Mouse (Mus musculus) forebrain, postnatal 0 days (tissue): ENCODE results near the gene Rbm6. TPM values are rescaled to one million over a fixed set of nuclear protein-coding genes. Genes with fewer than 3 reads are reported as not detected.

Experiments used
- ATAC-seq: fragments of 200-750 bp; cut with Nextera tagmentation; 2 replicates; pipeline ENCODE4 v1.8.0; 2017; ENCODE audit warnings: mild to moderate bottlenecking, moderate library complexity
- DNase-seq: peaks from one replicate; pipeline ENCODE4 v3.0.0-alpha.2; 2015
- H3K27ac ChIP-seq: fragments of 300-500 bp; sonication (generic); 2 replicates; pipeline ENCODE4 v1.5.1; 2014; ENCODE audit warnings: low read depth, mild to moderate bottlenecking, antibody characterized with exemption, low read length, moderate library complexity, mixed read lengths
- H3K27me3 ChIP-seq: fragments of 300-500 bp; sonication (generic); 2 replicates; pipeline ENCODE4 v1.6.1; 2014; ENCODE audit warnings: mild to moderate bottlenecking, low read length, mixed read lengths; ENCODE audit not compliant: insufficient read depth
- H3K36me3 ChIP-seq: fragments of 300-500 bp; sonication (generic); 2 replicates; pipeline ENCODE4 v1.6.1; 2014; ENCODE audit warnings: mild to moderate bottlenecking, moderate library complexity; ENCODE audit not compliant: insufficient read depth
- H3K4me1 ChIP-seq: fragments of 300-500 bp; sonication (generic); 2 replicates; pipeline ENCODE4 v1.6.1; 2014; ENCODE audit warnings: antibody characterized with exemption; ENCODE audit not compliant: insufficient read depth
- H3K4me2 ChIP-seq: fragments of 300-500 bp; sonication (generic); 2 replicates; pipeline ENCODE4 v1.6.1; 2014; ENCODE audit warnings: low read depth, mild to moderate bottlenecking, moderate library complexity
- H3K4me3 ChIP-seq: fragments of 300-500 bp; sonication (generic); 2 replicates; pipeline ENCODE4 v1.5.1; 2014; ENCODE audit warnings: low read depth, low read length, mixed read lengths
- H3K9ac ChIP-seq: fragments of 300-500 bp; sonication (generic); 2 replicates; pipeline ENCODE4 v1.6.1; 2014; ENCODE audit warnings: mild to moderate bottlenecking
- H3K9me3 ChIP-seq: fragments of 300-500 bp; sonication (generic); 2 replicates; pipeline ENCODE4 v1.6.1; 2016; ENCODE audit warnings: low read length
- CTCF ChIP-seq: sonication (generic); IDR thresholded peaks from 2 replicates; pipeline ENCODE4 v1.5.1; 2016; ENCODE audit warnings: antibody characterized with exemption, control low read depth, low read depth
- WGBS: fragments of 180-500 bp; shearing (Covaris S2); extraction: QIAGEN DNeasy Blood & Tissue Kit; methylation state at CpG from one replicate; pipeline ENCODE4 v1.1.7; 2014; 5-methylcytosine and 5-hydroxymethylcytosine counted together
- polyA plus RNA-seq: library from polyadenylated mRNA; unstranded; fragments of >200 nt; fragmentation: Nextera tagmentation; extraction: Ambion mirVana; gene quantifications from 2 replicates; pipeline ENCODE4 v1.2.1, GENCODE M21; 2015
- total RNA-seq: library from RNA; depleted of rRNA; stranded (reverse); fragments of >200 nt; gene quantifications from 2 replicates; pipeline ENCODE4 v1.2.3, GENCODE M21; 2014; rRNA removed

The Rbm6 gene
- total RNA-seq (77.8 and 78.3 TPM in 2 replicates), polyA plus RNA-seq (41.4 and 59.5 TPM in 2 replicates)

- H3K4me2 ChIP-seq: peak within 1 kb of the TSS; percentile 73
- DNase-seq (no peak), ATAC-seq (no peak)
- H3K9ac ChIP-seq: peak within 1 kb of the TSS; percentile 90
- peaks cover 7% of the 10 kb centered on the region for H3K4me1 ChIP-seq
- no peak for TF ChIP-seq CTCF
- no peaks in the 10 kb centered on the region for H3K9me3 ChIP-seq
- H3K36me3 ChIP-seq: peaks cover 4% of the 10 kb centered on the region
- peak within 1 kb of the TSS; percentile 95 for H3K27ac ChIP-seq
- H3K4me3 ChIP-seq: peak within 1 kb of the TSS; percentile 83
- H3K27me3 ChIP-seq: no peaks in the 10 kb centered on the region
- 11% methylated on average over 14 of the region's 14 CpGs for WGBS
Observed at GRCm38 (mm10) chr9:107873137-107873536, at the start of gene Rbm6. Rbm6 (minus strand) TSS chr9:107873237.

DNA sequence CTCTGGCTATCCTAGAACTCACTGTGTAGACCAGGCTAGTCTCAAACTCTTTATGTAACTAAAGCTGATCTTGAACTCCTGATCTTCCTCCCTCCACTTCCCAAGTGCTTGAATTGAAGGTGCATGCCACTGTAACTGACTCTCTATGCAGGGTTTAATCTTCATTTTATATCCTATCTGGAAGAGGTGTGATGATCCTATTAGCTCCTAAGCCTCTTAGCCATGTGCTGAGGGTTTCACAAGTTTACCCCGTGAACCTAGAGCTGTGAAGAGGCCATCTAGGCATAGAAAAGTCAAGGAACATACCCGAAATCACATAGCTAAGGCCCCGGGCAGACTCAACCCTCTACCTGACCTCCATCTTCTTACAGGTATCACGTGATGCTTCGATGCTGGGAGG, 46.4 kb upstream of the Rbm6 start:
- DNase-seq (no peak), ATAC-seq (no peak)
- Histone ChIP-seq H3K36me3 (no peaks in the 10 kb centered on the region), H3K27ac (no peak overlapping the region), H3K9ac (no peak overlapping the region), H3K4me2 (no peak overlapping the region), H3K4me3 (no peak overlapping the region), H3K4me1 (peaks cover 4% of the 10 kb centered on the region; the same call in 1 of the 2 replicates), H3K9me3 (no peaks in the 10 kb centered on the region), H3K27me3 (no peaks in the 10 kb centered on the region)
- WGBS: 91% methylated on average over 5 of the region's 5 CpGs
- TF ChIP-seq CTCF: no peak

GRCm38 (mm10) chr9:107918884-107919283, 45.8 kb upstream of the Rbm6 start:
- Histone ChIP-seq H3K27ac (peak overlapping the region; percentile 22; the same call in 1 of the 2 replicates), H3K9ac (no peak overlapping the region), H3K4me3 (no peak overlapping the region), H3K27me3 (no peaks in the 10 kb centered on the region), H3K9me3 (no peaks in the 10 kb centered on the region), H3K4me2 (no peak overlapping the region), H3K36me3 (no peaks in the 10 kb centered on the region), H3K4me1 (no peaks in the 10 kb centered on the region)
- TF ChIP-seq CTCF: no peak
- ATAC-seq (no peak), DNase-seq (no peak)
- WGBS: 78% methylated on average over 6 of the region's 6 CpGs

DNA sequence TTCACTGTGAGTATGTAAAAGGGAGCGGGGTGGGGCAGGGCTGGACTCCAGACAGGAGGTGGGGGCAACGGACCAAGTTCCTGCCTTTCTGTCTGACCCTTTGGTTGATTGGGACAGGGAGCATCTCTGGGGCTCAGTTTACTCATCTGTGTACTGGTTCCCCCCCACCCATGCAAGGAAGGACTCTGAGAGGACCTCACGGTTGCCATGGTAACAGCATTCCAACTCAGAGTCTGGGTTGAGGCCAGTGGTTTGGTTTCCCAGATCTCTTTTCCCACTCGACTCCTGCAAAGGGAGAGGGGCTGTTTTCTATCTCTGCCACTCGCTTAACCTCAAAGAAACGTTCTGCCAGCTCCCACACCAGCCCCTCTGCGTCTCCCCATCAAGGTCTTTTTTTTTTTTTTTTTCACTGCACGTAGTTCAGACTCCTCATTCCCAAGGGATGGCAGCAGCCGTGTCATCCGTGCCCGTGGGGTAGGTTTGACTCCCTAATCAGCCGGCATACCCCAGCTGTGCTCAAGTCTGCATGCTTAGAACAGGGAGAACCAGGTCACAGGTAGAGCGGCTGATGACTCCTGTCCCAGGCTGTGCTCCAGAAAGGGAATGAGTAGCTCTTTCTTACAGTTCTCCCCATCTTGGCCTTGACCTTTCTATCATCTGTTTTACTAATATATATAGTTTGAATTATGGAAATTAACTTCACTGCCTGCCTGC, 45.0 kb upstream of the Rbm6 start:
- H3K4me1 ChIP-seq: no peaks in the 10 kb centered on the region
- no peaks in the 10 kb centered on the region for H3K9me3 ChIP-seq
- WGBS: 29% methylated on average over 13 of the region's 13 CpGs
- ATAC-seq: peak; percentile 50
- H3K9ac ChIP-seq: no peak overlapping the region
- no peak overlapping the region for H3K4me3 ChIP-seq
- H3K36me3 ChIP-seq: no peaks in the 10 kb centered on the region
- H3K27me3 ChIP-seq: no peaks in the 10 kb centered on the region
- peak; percentile 71 for DNase-seq
- peak overlapping the region; percentile 22; the same call in 1 of the 2 replicates for H3K27ac ChIP-seq
- H3K4me2 ChIP-seq: no peak overlapping the region
- TF ChIP-seq CTCF: no peak

GRCm38 (mm10) chr9:107914764-107915420, 41.9 kb upstream of the Rbm6 start:
- no peak for DNase-seq
- WGBS: 86% methylated on average over 16 of the region's 16 CpGs
- H3K9ac ChIP-seq: no peak overlapping the region
- no peaks in the 10 kb centered on the region for H3K36me3 ChIP-seq
- no peak overlapping the region for H3K4me2 ChIP-seq
- no peak overlapping the region for H3K27ac ChIP-seq
- H3K4me3 ChIP-seq: no peak overlapping the region
- H3K4me1 ChIP-seq: no peaks in the 10 kb centered on the region
- H3K27me3 ChIP-seq: no peaks in the 10 kb centered on the region
- ATAC-seq: no peak
- TF ChIP-seq CTCF: no peak
- H3K9me3 ChIP-seq: no peaks in the 10 kb centered on the region

DNA sequence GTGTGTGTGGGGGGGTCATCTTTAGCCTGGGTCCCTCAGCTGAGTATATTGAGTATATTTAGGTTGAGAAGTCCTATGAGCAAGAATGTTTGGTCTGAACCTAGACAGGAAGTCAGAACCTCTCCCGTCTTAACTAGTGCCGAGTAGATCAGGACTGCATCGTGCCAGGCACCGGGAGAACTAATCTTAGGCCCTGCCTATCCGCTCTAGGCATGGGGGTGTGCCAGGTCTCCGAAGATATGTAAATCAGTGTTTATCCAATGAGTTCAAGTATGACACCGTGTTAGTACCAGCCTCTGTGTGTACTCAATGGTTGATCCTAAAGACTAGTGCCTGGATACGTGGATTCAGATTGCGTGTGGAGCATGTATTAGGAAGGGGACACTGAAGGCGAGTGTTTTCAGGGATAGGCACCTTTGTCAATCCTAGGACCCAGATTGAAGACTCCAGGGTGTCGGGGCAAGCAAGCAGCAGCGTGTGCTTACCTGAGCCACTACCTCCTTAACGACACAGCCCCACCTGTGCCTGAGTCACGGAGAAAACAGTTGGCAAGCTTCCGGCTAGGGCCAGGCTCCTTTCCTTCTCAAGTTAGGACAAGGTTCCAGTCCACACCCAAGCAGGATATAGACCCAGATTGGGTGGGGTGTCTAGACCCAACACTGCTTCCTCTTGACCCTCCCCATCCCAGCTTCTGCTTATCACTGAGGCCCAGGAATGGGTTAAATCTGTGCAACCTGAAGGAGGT, 37.2 kb upstream of the Rbm6 start:
- no peaks in the 10 kb centered on the region for H3K27me3 ChIP-seq
- H3K9ac ChIP-seq: no peak overlapping the region
- H3K4me1 ChIP-seq: no peaks in the 10 kb centered on the region; the same call in 1 of the 2 replicates
- H3K4me3 ChIP-seq: no peak overlapping the region
- H3K27ac ChIP-seq: no peak overlapping the region
- no peaks in the 10 kb centered on the region for H3K9me3 ChIP-seq
- H3K36me3 ChIP-seq: no peaks in the 10 kb centered on the region
- 91% methylated on average over 15 of the region's 15 CpGs for WGBS
- no peak for TF ChIP-seq CTCF
- ATAC-seq (no peak), DNase-seq (no peak)
- H3K4me2 ChIP-seq: no peak overlapping the region
